Mouse (Mus musculus): Measurements from ENCODE around the gene Prtn3. TPM values are rescaled to one million over a fixed set of nuclear protein-coding genes. Genes with fewer than 3 reads are reported as not detected.

Prtn3 gene
- polyA plus RNA-seq, 1 experiment from 2014 or later = 7.9 TPM

GRCm38 (mm10) chr10:79896814-79897213, 22.5 kb downstream of the Prtn3 start:
- H3K27ac ChIP-seq = no peak overlapping the region
- no peak for TF ChIP-seq CTCF (IDR thresholded peaks at IDR 0.05; ENCODE audit: low read depth)

GRCm38 (mm10) chr10:79897316-79898245, 23.3 kb downstream of the Prtn3 start:
- ATAC-seq (replicated peaks; ENCODE audit: low FRiP score, low read depth) (peak; percentile 22), DNase-seq (ENCODE audit: low spot score) (no peak)
- no peak overlapping the region for H3K9ac ChIP-seq (ENCODE audit: low read depth, low read length)
- no peaks in the 10 kb centered on the region for H3K27me3 ChIP-seq (ENCODE audit: insufficient read depth, low read length)
- no peaks in the 10 kb centered on the region for H3K9me3 ChIP-seq (replicated peaks; ENCODE audit: low read length)
- H3K4me3 ChIP-seq (replicated peaks; ENCODE audit: low read depth, low read length) = no peak overlapping the region
- no peak overlapping the region for H3K4me2 ChIP-seq (ENCODE audit: low read length)
- whole genome bisulfite sequencing = 46% methylated on average over 20 of the region's 20 CpGs
- no peak for TF ChIP-seq CTCF (IDR thresholded peaks at IDR 0.05; ENCODE audit: low read depth)
- no peak overlapping the region for H3K27ac ChIP-seq
- H3K4me1 ChIP-seq (replicated peaks; ENCODE audit: insufficient read depth, low read length) = no peaks in the 10 kb centered on the region
- H3K36me3 ChIP-seq (ENCODE audit: insufficient read depth, low read length) = peaks cover 61% of the 10 kb centered on the region

More at GRCm38 (mm10) chr10:79896814-79897213, 22.5 kb downstream of the Prtn3 start:
- 81% methylated on average over 13 of the region's 13 CpGs for WGBS
- Histone ChIP-seq H3K27me3 (ENCODE audit: insufficient read depth, low read length) (no peaks in the 10 kb centered on the region), H3K4me1 (replicated peaks; ENCODE audit: insufficient read depth, low read length) (no peaks in the 10 kb centered on the region), H3K9me3 (replicated peaks; ENCODE audit: low read length) (no peaks in the 10 kb centered on the region), H3K9ac (ENCODE audit: low read depth, low read length) (no peak overlapping the region), H3K36me3 (ENCODE audit: insufficient read depth, low read length) (peaks cover 58% of the 10 kb centered on the region), H3K4me3 (replicated peaks; ENCODE audit: low read depth, low read length) (no peak overlapping the region), H3K4me2 (ENCODE audit: low read length) (no peak overlapping the region)
- DNase-seq (ENCODE audit: low spot score) (no peak), ATAC-seq (replicated peaks; ENCODE audit: low FRiP score, low read depth) (no peak)

- Histone ChIP-seq H3K36me3 (ENCODE audit: insufficient read depth, low read length) (peaks cover 63% of the 10 kb centered on the region), H3K27me3 (ENCODE audit: insufficient read depth, low read length) (no peaks in the 10 kb centered on the region), H3K27ac (no peak overlapping the region), H3K9ac (ENCODE audit: low read depth, low read length) (no peak overlapping the region), H3K4me3 (replicated peaks; ENCODE audit: low read depth, low read length) (no peak overlapping the region), H3K4me1 (replicated peaks; ENCODE audit: insufficient read depth, low read length) (no peaks in the 10 kb centered on the region), H3K4me2 (ENCODE audit: low read length) (no peak overlapping the region), H3K9me3 (replicated peaks; ENCODE audit: low read length) (no peaks in the 10 kb centered on the region)
- no peak for ATAC-seq (replicated peaks; ENCODE audit: low FRiP score, low read depth)
- 59% methylated on average over 2 of the region's 2 CpGs for WGBS
- TF ChIP-seq CTCF (IDR thresholded peaks at IDR 0.05; ENCODE audit: low read depth) = peak; percentile 51
- no peak for DNase-seq (ENCODE audit: low spot score)
These were observed 26.7 kb downstream of the Prtn3 start for GRCm38 (mm10) chr10:79900951-79901410.

- whole genome bisulfite sequencing = 96% methylated on average over 9 of the region's 9 CpGs
- peaks cover 45% of the 10 kb centered on the region for H3K36me3 ChIP-seq (ENCODE audit: insufficient read depth, low read length)
- no peak overlapping the region for H3K4me2 ChIP-seq (ENCODE audit: low read length)
- ATAC-seq (replicated peaks; ENCODE audit: low FRiP score, low read depth) = no peak
- no peaks in the 10 kb centered on the region for H3K9me3 ChIP-seq (replicated peaks; ENCODE audit: low read length)
- no peak overlapping the region for H3K27ac ChIP-seq
- no peaks in the 10 kb centered on the region for H3K4me1 ChIP-seq (replicated peaks; ENCODE audit: insufficient read depth, low read length)
- no peaks in the 10 kb centered on the region for H3K27me3 ChIP-seq (ENCODE audit: insufficient read depth, low read length)
- no peak overlapping the region for H3K4me3 ChIP-seq (replicated peaks; ENCODE audit: low read depth, low read length)
- DNase-seq (ENCODE audit: low spot score) = no peak
- no peak for TF ChIP-seq CTCF (IDR thresholded peaks at IDR 0.05; ENCODE audit: low read depth)
- no peak overlapping the region for H3K9ac ChIP-seq (ENCODE audit: low read depth, low read length)
These were observed 32.4 kb downstream of the Prtn3 start for GRCm38 (mm10) chr10:79906712-79907111.

- Histone ChIP-seq H3K9ac (ENCODE audit: low read depth, low read length) (no peak overlapping the region), H3K4me3 (replicated peaks; ENCODE audit: low read depth, low read length) (no peak overlapping the region), H3K27me3 (ENCODE audit: insufficient read depth, low read length) (no peaks in the 10 kb centered on the region), H3K9me3 (replicated peaks; ENCODE audit: low read length) (no peaks in the 10 kb centered on the region), H3K4me1 (replicated peaks; ENCODE audit: insufficient read depth, low read length) (no peaks in the 10 kb centered on the region), H3K27ac (no peak overlapping the region), H3K4me2 (ENCODE audit: low read length) (no peak overlapping the region), H3K36me3 (ENCODE audit: insufficient read depth, low read length) (peaks cover 47% of the 10 kb centered on the region)
- DNase-seq (ENCODE audit: low spot score) = no peak
- TF ChIP-seq CTCF (IDR thresholded peaks at IDR 0.05; ENCODE audit: low read depth) = no peak
- ATAC-seq (replicated peaks; ENCODE audit: low FRiP score, low read depth) = no peak
- 89% methylated on average over 10 of the region's 10 CpGs for WGBS
These were observed 33.1 kb downstream of the Prtn3 start for GRCm38 (mm10) chr10:79907415-79907814.

GRCm38 (mm10) chr10:79908167-79909091, 34.2 kb downstream of the Prtn3 start, which contains the start of gene Med16:
Gene Med16, minus strand, starts transcription at chr10:79908923.
- Histone ChIP-seq H3K27me3 (ENCODE audit: insufficient read depth, low read length) (no peaks in the 10 kb centered on the region), H3K4me2 (ENCODE audit: low read length) (peak within 1 kb of the TSS; percentile 44), H3K4me1 (replicated peaks; ENCODE audit: insufficient read depth, low read length) (no peaks in the 10 kb centered on the region), H3K27ac (peak within 1 kb of the TSS; percentile 95), H3K36me3 (ENCODE audit: insufficient read depth, low read length) (peaks cover 40% of the 10 kb centered on the region), H3K4me3 (replicated peaks; ENCODE audit: low read depth, low read length) (peak within 1 kb of the TSS; percentile 58), H3K9ac (ENCODE audit: low read depth, low read length) (peak within 1 kb of the TSS; percentile 83), H3K9me3 (replicated peaks; ENCODE audit: low read length) (no peaks in the 10 kb centered on the region)
- DNase-seq (ENCODE audit: low spot score) = peak; percentile 100
- 1% methylated on average over 52 of the region's 52 CpGs for WGBS
- no peak for TF ChIP-seq CTCF (IDR thresholded peaks at IDR 0.05; ENCODE audit: low read depth)
- ATAC-seq (replicated peaks; ENCODE audit: low FRiP score, low read depth) = peak; percentile 96

Data from kidney, postnatal 0 days (tissue).